Mouse (Mus musculus) forebrain, embryonic 13.5 days (tissue): ENCODE measurements around the gene Cnp. TPM values are rescaled to one million over a fixed set of nuclear protein-coding genes. Genes with fewer than 3 reads are reported as not detected.

Experiments
- ATAC-seq: fragments of 200-750 bp; cut with Nextera tagmentation; 2 replicates; pipeline ENCODE4 v1.8.0; 2017
- H3K27ac ChIP-seq: fragments of 300-500 bp; sonication (generic); 2 replicates; pipeline ENCODE4 v1.5.1; 2015; ENCODE audit warnings: inconsistent platforms, mild to moderate bottlenecking, moderate library complexity
- H3K27me3 ChIP-seq: fragments of 300-500 bp; sonication (generic); 2 replicates; pipeline ENCODE4 v1.6.1; 2015; ENCODE audit warnings: mild to moderate bottlenecking, inconsistent platforms
- H3K36me3 ChIP-seq: fragments of 300-500 bp; sonication (generic); 2 replicates; pipeline ENCODE4 v1.6.1; 2015; ENCODE audit warnings: mild to moderate bottlenecking, inconsistent platforms; ENCODE audit not compliant: poor library complexity, severe bottlenecking
- H3K4me1 ChIP-seq: fragments of 300-500 bp; sonication (generic); 2 replicates; pipeline ENCODE4 v1.6.1; 2015; ENCODE audit warnings: inconsistent platforms
- H3K4me2 ChIP-seq: fragments of 300-500 bp; sonication (generic); 2 replicates; pipeline ENCODE4 v1.6.1; 2015; ENCODE audit warnings: inconsistent platforms, mild to moderate bottlenecking, moderate library complexity
- H3K4me3 ChIP-seq: fragments of 300-500 bp; sonication (generic); 2 replicates; pipeline ENCODE4 v1.5.1; 2015; ENCODE audit warnings: mild to moderate bottlenecking, inconsistent platforms
- H3K9ac ChIP-seq: fragments of 300-500 bp; sonication (generic); 2 replicates; pipeline ENCODE4 v1.6.1; 2015; ENCODE audit warnings: mild to moderate bottlenecking, inconsistent platforms
- H3K9me3 ChIP-seq: fragments of 300-500 bp; sonication (generic); replicated peaks from 2 replicates; pipeline ENCODE4 v1.6.1; 2016; ENCODE audit warnings: inconsistent platforms
- WGBS: fragments of 180-500 bp; shearing (Covaris S2); methylation state at CpG from one replicate; pipeline ENCODE4 v1.1.7; 2015; 5-methylcytosine and 5-hydroxymethylcytosine counted together
- polyA plus RNA-seq: library from polyadenylated mRNA; unstranded; fragments of >200 nt; fragmentation: Nextera tagmentation; extraction: Ambion mirVana; gene quantifications from 2 replicates; pipeline ENCODE4 v1.2.1, GENCODE M21; 2015

Cnp gene
- polyA plus RNA-seq, 1 experiment from 2014 or later, result 20.8 TPM

GRCm38 (mm10) chr11:100598074-100598473 is 23.4 kb downstream of the Cnp start:
- H3K27me3 ChIP-seq, result no peaks in the 10 kb centered on the region
- H3K9ac ChIP-seq, result no peak overlapping the region
- H3K4me3 ChIP-seq, result no peak overlapping the region
- ATAC-seq, result no peak
- 92% methylated on average over 4 of the region's 4 CpGs for WGBS
- no peak overlapping the region for H3K27ac ChIP-seq
- no peaks in the 10 kb centered on the region for H3K9me3 ChIP-seq
- H3K36me3 ChIP-seq, result peaks cover 88% of the 10 kb centered on the region
- no peaks in the 10 kb centered on the region for H3K4me1 ChIP-seq
- H3K4me2 ChIP-seq, result no peak overlapping the region

- H3K9ac ChIP-seq, result no peak overlapping the region
- no peak overlapping the region for H3K4me3 ChIP-seq
- H3K36me3 ChIP-seq, result peaks cover 57% of the 10 kb centered on the region
- no peak overlapping the region for H3K27ac ChIP-seq
- WGBS, result 94% methylated on average over 3 of the region's 3 CpGs
- no peaks in the 10 kb centered on the region for H3K9me3 ChIP-seq
- no peak overlapping the region for H3K4me2 ChIP-seq
- no peak for ATAC-seq
- H3K4me1 ChIP-seq, result peaks cover 21% of the 10 kb centered on the region; the same call in 1 of the 2 replicates
- no peaks in the 10 kb centered on the region for H3K27me3 ChIP-seq
These were observed 26.7 kb downstream of the Cnp start for GRCm38 (mm10) chr11:100601372-100601771.

GRCm38 (mm10) chr11:100603155-100603554 is 28.5 kb downstream of the Cnp start:
- Histone ChIP-seq H3K27me3 (no peaks in the 10 kb centered on the region), H3K4me3 (no peak overlapping the region), H3K4me2 (no peak overlapping the region), H3K4me1 (peaks cover 23% of the 10 kb centered on the region; the same call in 1 of the 2 replicates), H3K36me3 (peaks cover 41% of the 10 kb centered on the region), H3K9ac (no peak overlapping the region), H3K9me3 (no peaks in the 10 kb centered on the region), H3K27ac (no peak overlapping the region)
- 95% methylated on average over 9 of the region's 9 CpGs for WGBS
- no peak for ATAC-seq

- H3K36me3 ChIP-seq, result peaks cover 37% of the 10 kb centered on the region
- H3K9me3 ChIP-seq, result no peaks in the 10 kb centered on the region
- no peak overlapping the region for H3K9ac ChIP-seq
- no peak overlapping the region for H3K4me3 ChIP-seq
- no peak overlapping the region for H3K4me2 ChIP-seq
- 81% methylated on average over 8 of the region's 8 CpGs for WGBS
- H3K27ac ChIP-seq, result no peak overlapping the region
- no peaks in the 10 kb centered on the region for H3K27me3 ChIP-seq
- H3K4me1 ChIP-seq, result peaks cover 23% of the 10 kb centered on the region; the same call in 1 of the 2 replicates
- ATAC-seq, result no peak
These were observed 29.1 kb downstream of the Cnp start for GRCm38 (mm10) chr11:100603813-100604212.

GRCm38 (mm10) chr11:100604321-100605005 is 29.8 kb downstream of the Cnp start:
- peaks cover 23% of the 10 kb centered on the region; the same call in 1 of the 2 replicates for H3K4me1 ChIP-seq
- H3K4me3 ChIP-seq, result no peak overlapping the region
- H3K9me3 ChIP-seq, result no peaks in the 10 kb centered on the region
- 80% methylated on average over 4 of the region's 4 CpGs for whole genome bisulfite sequencing
- H3K4me2 ChIP-seq, result no peak overlapping the region
- no peaks in the 10 kb centered on the region for H3K27me3 ChIP-seq
- no peak overlapping the region for H3K27ac ChIP-seq
- no peak for ATAC-seq
- no peak overlapping the region for H3K9ac ChIP-seq
- H3K36me3 ChIP-seq, result peaks cover 31% of the 10 kb centered on the region

- peak overlapping the region; percentile 40; the same call in 1 of the 2 replicates for H3K27ac ChIP-seq
- peak overlapping the region; percentile 26; the same call in 1 of the 2 replicates for H3K9ac ChIP-seq
- no peaks in the 10 kb centered on the region for H3K9me3 ChIP-seq
- H3K4me3 ChIP-seq, result no peak overlapping the region
- H3K4me1 ChIP-seq, result peaks cover 26% of the 10 kb centered on the region
- H3K27me3 ChIP-seq, result no peaks in the 10 kb centered on the region
- H3K36me3 ChIP-seq, result peaks cover 24% of the 10 kb centered on the region
- 85% methylated on average over 10 of the region's 10 CpGs for WGBS
- ATAC-seq, result no peak
- no peak overlapping the region for H3K4me2 ChIP-seq
These were observed 30.7 kb downstream of the Cnp start for GRCm38 (mm10) chr11:100605451-100605850.

- Histone ChIP-seq H3K27me3 (no peaks in the 10 kb centered on the region), H3K27ac (no peak overlapping the region), H3K9me3 (no peaks in the 10 kb centered on the region), H3K9ac (no peak overlapping the region), H3K36me3 (peaks cover 17% of the 10 kb centered on the region), H3K4me2 (no peak overlapping the region), H3K4me3 (no peak overlapping the region), H3K4me1 (peaks cover 27% of the 10 kb centered on the region)
- 98% methylated on average over 6 of the region's 6 CpGs for WGBS
- ATAC-seq, result no peak
These were observed 32.4 kb downstream of the Cnp start for GRCm38 (mm10) chr11:100607121-100607520.

- no peak for ATAC-seq
- 85% methylated on average over 4 of the region's 4 CpGs for WGBS
- Histone ChIP-seq H3K27ac (no peak overlapping the region), H3K36me3 (peaks cover 14% of the 10 kb centered on the region), H3K9ac (no peak overlapping the region), H3K9me3 (no peaks in the 10 kb centered on the region), H3K27me3 (no peaks in the 10 kb centered on the region), H3K4me2 (no peak overlapping the region), H3K4me1 (peaks cover 24% of the 10 kb centered on the region), H3K4me3 (no peak overlapping the region)
These were observed 34.1 kb downstream of the Cnp start for GRCm38 (mm10) chr11:100608796-100609195.

GRCm38 (mm10) chr11:100609355-100609996 is 34.8 kb downstream of the Cnp start:
- Histone ChIP-seq H3K36me3 (peaks cover 14% of the 10 kb centered on the region), H3K27ac (no peak overlapping the region), H3K4me3 (no peak overlapping the region), H3K9me3 (no peaks in the 10 kb centered on the region), H3K4me1 (peaks cover 17% of the 10 kb centered on the region), H3K9ac (no peak overlapping the region), H3K4me2 (no peak overlapping the region), H3K27me3 (no peaks in the 10 kb centered on the region)
- ATAC-seq, result no peak
- 91% methylated on average over 5 of the region's 5 CpGs for whole genome bisulfite sequencing

- peaks cover 14% of the 10 kb centered on the region for H3K36me3 ChIP-seq
- H3K4me3 ChIP-seq, result no peak overlapping the region
- H3K4me1 ChIP-seq, result peaks cover 14% of the 10 kb centered on the region
- no peak overlapping the region for H3K9ac ChIP-seq
- H3K27me3 ChIP-seq, result no peaks in the 10 kb centered on the region
- no peak for ATAC-seq
- 88% methylated on average over 9 of the region's 9 CpGs for WGBS
- no peaks in the 10 kb centered on the region for H3K9me3 ChIP-seq
- no peak overlapping the region for H3K4me2 ChIP-seq
- no peak overlapping the region for H3K27ac ChIP-seq
These were observed 35.4 kb downstream of the Cnp start for GRCm38 (mm10) chr11:100609997-100610680.

GRCm38 (mm10) chr11:100611627-100612026 is 36.9 kb downstream of the Cnp start:
- Histone ChIP-seq H3K9me3 (no peaks in the 10 kb centered on the region), H3K4me1 (peaks cover 6% of the 10 kb centered on the region; the same call in 1 of the 2 replicates), H3K27me3 (no peaks in the 10 kb centered on the region), H3K27ac (no peak overlapping the region), H3K4me2 (no peak overlapping the region), H3K4me3 (no peak overlapping the region), H3K36me3 (peaks cover 23% of the 10 kb centered on the region), H3K9ac (no peak overlapping the region)
- no peak for ATAC-seq
- 89% methylated on average over 6 of the region's 6 CpGs for WGBS

- peaks cover 13% of the 10 kb centered on the region for H3K4me1 ChIP-seq
- H3K36me3 ChIP-seq, result peaks cover 20% of the 10 kb centered on the region
- no peaks in the 10 kb centered on the region for H3K27me3 ChIP-seq
- WGBS, result 90% methylated on average over 3 of the region's 3 CpGs
- H3K9me3 ChIP-seq, result no peaks in the 10 kb centered on the region
- H3K4me3 ChIP-seq, result no peak overlapping the region
- H3K4me2 ChIP-seq, result no peak overlapping the region
- no peak overlapping the region for H3K27ac ChIP-seq
- ATAC-seq, result no peak
- no peak overlapping the region for H3K9ac ChIP-seq
These were observed 38.5 kb downstream of the Cnp start for GRCm38 (mm10) chr11:100613241-100613640.
